Mouse (Mus musculus): ENCODE data around the gene Cmc2.

The Cmc2 gene

DNA sequence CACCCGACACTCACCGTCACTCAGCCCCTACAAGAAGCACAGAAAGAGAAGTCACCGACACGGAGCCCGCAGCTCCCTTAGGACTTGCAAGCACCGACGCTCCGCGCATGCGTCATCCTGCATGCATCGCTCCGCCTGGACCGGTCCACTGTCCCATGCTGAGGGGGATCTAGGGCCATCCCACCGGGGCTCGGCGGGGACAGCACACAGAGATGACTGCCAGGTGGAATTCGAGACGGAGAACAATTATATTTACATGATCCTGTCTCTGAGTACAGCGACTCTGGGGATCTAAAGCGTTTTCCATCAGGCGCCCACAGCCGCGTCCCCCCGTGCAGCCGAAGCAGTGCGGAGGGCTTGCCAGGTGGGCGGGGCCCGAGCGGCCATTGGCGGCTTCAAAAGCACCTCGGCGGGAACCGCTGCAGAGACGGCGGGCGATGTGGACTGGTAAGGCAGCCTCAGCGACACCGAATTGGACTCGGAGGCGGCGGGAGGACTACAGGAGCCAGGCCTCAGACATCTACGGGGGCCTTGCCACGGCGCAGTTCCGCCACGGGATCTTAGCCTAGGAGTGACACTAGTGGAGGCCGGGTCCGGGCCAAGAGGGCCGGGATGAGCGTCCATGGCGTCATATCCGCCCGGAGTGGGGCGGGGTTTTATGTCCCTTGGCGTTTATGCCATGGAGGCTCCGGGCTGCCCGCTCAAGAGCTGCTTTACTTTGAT lies at the start of gene Cmc2, which contains the start of gene Cenpn:
Cmc2 (minus strand) TSS at position 119 of the 723 bp plus-strand sequence.
Cenpn (plus strand) TSS at position 394 of the 723 bp plus-strand sequence.
- peak; percentile 97 to 98 for DNase-seq

- DNase-seq, result no peak
Measured at GRCm38 (mm10) chr8:116969531-116969930, 48.3 kb upstream of the Cmc2 start.

GRCm38 (mm10) chr8:116954415-116954814 lies 33.2 kb upstream of the Cmc2 start:
- no peak for DNase-seq

DNA sequence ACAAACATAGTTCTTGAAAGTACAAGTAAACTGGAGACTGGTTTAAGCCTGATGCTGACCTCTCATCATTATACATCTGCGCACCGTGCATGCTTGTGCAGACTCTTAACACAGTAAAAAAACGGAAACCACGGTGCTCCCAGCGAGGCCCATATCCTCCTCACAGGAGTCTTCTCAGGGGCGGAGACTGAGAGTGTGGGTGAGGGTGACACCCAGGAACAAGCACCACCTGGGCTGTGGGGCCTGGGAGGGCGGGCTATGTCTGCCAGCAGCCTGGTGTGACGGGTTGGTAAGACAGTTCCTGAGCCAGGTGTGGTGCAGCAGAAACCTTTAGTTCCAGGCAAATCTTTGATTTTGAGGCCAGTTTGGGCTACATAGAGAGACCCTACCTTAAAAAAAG lies 31.2 kb upstream of the Cmc2 start:
- no peak for DNase-seq

DNA sequence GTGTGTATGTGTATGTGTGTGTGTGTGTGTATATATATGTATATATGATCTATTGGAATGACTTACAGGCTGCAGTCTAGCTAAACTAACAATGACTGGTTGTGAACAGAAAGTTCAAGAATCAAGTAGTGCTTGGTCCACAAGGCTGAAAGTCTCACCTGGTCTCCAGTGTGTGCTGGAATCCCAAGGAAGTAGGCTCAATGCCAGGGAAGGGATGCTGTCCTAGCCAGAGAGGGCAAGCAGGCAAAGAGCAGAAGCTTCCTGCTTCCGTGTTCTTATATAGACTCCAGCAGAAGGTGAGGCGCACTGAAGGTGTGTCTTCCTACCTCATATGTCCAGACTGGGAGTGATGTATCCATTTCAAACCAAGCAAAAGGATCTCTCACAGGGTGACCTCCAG lies 30.5 kb upstream of the Cmc2 start:
- DNase-seq, result no peak

GRCm38 (mm10) chr8:116951369-116951768 lies 30.1 kb upstream of the Cmc2 start:
- no peak for DNase-seq

GRCm38 (mm10) chr8:116947589-116947988 lies 26.3 kb upstream of the Cmc2 start:
- no peak for DNase-seq

DNA sequence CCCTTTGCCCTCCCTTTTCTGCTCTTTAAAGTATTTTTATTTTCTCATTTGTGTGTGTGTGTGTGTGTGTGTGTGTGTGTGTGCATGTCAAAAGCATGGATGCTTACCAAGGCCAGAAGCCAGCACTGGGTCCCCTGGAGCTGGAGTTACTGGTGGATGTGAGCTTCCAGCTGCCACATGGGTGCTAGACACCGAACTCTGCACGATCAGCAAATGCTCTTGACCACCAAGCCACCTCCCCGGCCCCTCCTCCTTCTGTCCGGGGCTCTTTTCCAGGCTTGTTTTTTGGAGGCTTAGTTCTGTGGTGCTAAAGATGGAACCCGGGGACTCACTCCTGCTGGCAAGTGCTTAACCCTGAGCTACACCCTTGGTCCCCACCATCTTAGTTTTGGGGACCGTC lies 25.6 kb upstream of the Cmc2 start:
- DNase-seq, result no peak

DNA sequence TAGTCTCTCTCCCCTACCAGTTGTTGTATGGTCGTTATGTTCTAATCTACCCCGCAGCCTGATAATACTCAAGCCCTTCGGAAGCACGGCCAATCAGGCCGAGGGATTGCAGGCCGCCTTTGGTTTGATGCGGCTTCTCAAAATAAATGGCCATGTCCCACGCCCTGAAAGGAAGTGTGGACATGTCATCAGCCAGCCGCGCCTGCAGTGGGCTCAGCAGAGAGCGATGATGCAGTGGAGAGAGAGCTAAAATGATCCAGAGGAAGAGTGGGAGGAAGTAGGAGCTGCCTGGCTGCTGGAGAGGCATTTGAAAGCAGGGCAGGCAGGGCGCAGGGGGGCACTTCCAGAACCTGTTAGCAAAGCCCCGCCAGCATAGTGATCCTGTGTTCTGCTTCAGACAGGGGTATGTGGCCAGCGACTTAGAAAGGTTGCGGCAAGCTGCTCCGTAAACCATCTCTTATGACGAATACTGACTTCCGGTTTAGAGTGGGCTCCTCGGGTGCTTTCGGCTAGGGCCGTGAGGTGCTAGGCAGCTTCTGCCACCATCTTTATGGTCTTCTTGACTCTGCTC lies 25.1 kb upstream of the Cmc2 start:
- no peak for DNase-seq

- DNase-seq, result no peak
Measured at GRCm38 (mm10) chr8:116945169-116945910, 24.1 kb upstream of the Cmc2 start.

DNA sequence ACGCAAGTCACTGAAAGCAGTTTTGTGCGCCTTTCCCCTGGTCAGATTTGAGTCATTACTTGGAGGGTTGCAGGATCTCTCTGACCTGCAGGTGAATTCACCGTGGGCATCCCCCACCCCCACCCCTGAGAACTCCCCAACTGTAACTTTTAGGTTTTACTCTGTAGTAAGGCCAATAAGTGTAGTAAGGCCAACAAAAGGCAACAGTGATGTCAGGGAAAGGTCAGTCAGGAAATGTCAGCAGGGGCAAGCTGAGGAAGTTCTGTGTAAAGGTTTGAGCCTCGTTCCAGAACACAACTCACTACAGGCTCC lies 23.1 kb upstream of the Cmc2 start:
- DNase-seq, result no peak

DNA sequence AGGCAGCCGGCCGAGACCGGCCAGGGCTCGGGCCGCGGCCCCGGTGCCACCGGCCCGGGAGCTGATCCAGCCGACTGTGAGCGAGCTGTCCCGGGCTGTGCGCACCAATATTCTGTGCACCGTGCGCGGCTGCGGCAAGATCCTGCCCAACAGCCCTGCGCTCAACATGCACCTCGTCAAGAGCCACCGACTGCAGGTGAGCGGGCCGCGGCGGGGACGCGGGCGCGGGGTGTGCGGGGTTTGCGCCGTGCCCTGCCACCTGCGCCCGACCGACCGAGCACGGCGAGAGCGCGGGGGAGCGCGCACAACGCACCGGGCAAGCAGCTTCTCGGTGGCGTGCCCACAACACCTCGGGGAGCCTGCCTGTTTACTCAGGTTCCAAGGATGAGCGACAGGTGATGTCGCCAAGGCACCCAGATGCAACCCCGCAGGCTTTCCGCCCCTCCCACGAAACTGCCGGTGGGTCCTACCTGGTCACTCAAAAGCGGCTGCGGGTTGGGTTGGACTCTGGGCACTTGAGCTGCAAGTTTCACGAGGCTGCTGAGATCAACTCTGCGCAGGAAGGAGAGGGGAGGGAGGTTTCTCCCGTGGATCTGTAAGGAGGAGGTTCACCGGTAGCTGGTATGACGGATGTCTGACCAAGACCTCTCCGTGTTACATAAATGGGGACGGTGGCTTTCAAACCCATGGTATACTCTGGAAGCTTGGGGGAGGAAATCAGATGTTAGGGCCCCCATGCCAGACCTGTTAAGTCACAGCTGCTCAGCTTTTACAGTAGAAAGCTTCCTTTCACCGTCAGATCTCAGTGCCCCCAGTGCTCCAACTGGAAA lies 22.5 kb upstream of the Cmc2 start:
- DNase-seq, result peak in 1 of 2 experiments; percentile 55

DNA sequence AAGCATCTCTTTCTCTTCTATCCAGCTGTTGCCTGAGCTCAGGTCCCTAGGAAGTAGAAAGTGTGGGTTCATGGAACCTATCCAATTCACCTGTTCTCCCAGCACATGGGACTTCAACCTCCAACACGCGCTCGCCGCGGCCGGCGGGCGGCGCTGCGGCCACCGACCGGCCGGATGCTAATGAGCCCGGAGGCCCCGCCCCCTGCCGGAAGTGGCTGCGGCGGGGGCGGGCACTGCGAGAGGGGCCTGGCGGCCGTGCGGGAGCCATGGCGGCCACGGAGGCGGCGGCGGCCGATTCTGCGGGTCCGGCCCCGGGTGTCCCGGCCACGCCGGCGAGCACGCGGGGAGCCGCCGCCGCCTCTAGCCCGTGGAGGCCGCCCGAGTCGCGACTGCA lies 21.9 kb upstream of the Cmc2 start, which contains the start of gene Atmin:
Atmin (plus strand) TSS at position 233 of the 394 bp plus-strand sequence.
- DNase-seq, result peak; percentile 94 to 95

DNA sequence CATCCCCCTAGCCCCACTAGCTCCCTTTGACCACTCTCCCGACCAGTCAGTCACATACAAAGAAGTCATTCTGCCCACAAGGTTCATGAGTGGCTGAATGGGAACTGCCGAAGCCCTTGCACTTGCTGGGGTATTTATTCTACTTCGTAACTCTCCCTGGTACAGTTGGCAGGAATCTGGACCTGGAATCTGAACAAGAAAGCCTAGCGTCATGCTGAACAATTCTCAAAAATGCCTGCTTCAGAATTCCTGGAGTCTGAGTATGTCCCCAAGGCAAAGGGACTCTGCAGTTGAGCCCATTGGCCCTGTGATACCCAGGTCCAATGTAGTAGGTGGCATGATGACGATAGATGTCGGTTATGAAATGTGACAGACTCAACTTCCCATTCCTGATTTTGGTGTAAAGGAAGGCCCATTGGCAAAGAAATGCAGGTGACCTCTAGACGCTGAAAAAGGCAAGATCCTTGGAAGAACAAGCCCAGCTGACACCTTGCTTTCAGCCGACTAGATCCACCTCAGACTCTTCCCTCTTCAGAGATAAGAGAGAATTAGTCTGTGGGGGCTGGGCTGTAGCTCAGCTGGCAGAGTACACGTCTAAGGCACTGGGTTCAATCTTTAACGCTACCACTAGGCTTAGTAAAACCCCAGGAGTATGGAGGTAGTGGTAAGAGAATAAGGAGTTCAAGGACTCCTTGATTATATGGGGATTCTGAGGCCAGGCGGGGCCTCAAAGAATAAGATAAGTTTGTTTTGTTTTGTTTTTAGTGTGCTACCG lies 21.2 kb upstream of the Cmc2 start:
- no peak for DNase-seq

GRCm38 (mm10) chr8:116935506-116935905 lies 14.3 kb upstream of the Cmc2 start:
- no peak for DNase-seq

DNA sequence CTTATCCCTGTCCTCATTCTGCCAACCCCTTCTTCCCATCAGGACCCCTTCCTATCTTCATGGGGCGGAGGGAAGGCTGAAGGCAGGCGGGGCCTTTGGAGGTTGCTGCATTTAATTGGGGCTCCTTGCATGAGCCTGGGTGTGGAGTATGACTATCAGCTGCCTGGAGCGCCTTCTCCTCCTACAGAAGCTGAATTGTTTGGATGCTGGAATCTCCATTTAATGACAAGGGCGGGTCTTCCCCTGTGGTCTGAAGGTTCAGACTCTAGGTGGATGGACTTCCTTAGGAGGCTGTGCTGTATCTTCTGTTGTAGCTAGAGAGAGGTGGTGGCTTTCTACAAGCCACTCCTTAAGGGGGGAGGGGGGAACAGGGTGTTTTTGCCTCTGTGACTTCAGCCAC lies 13.7 kb upstream of the Cmc2 start:
- no peak for DNase-seq

DNA sequence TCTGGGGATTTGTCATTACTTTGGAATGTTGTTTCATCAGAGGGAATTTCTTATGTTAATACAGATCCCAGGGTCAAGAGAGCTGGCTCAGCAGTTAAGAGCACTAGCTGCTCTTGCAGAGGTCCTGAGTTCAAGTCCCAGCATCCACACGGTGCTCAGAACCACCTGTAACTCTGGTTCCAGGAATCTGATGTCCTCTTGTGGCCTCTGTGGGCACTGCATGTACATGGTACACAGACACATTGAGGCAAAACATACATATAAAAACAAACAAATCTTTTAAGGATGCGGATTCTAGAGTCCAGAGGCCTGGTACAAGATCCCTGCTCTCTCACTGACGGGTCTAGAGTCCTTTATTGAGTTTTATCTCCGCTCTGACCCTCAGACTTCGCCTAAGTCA lies 7.3 kb upstream of the Cmc2 start:
- DNase-seq, result no peak

GRCm38 (mm10) chr8:116927880-116928279 lies 6.6 kb upstream of the Cmc2 start:
- DNase-seq, result peak in 1 of 2 experiments; percentile 63

GRCm38 (mm10) chr8:116923526-116923925 lies 2.3 kb upstream of the Cmc2 start:
- no peak for DNase-seq

GRCm38 (mm10) chr8:116922060-116922757 lies 954 bp upstream of the Cmc2 start:
- no peak for DNase-seq

- no peak for DNase-seq
Measured at GRCm38 (mm10) chr8:116921005-116921336, 284 bp downstream of the Cmc2 start.

DNA sequence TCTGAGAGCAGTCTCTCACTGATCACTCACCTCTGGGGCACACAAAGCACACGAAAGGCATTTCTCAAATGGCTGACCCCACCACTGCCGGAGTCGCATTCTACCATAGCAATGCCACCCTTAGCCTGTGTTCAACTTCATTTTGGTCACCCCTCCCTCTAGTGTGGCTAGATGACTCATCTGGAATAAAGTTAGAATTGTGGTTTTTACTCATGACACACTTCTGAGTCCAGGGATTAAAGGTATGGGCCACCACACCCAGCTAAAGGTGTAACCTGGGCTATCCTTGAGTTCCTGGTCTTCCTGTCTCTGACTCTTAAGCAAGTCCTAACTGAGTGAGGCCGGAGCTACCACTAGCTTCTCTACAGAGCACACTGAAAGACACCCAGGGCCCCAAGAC lies 15.4 kb downstream of the Cmc2 start:
- no peak for DNase-seq
